Mouse (Mus musculus) liver, postnatal 0 days (tissue): ENCODE measurements around the gene Pdcl2. TPM values are rescaled to one million over a fixed set of nuclear protein-coding genes. Genes with fewer than 3 reads are reported as not detected.
A peak's percentile ranks its signal among the peaks of the same experiment; 100 is the strongest.

Source experiments
- ATAC-seq: fragments of 200-750 bp; cut with Nextera tagmentation; 2 replicates; pipeline ENCODE4 v1.8.0; 2017; ENCODE audit warnings: mild to moderate bottlenecking, moderate library complexity
- DNase-seq: peaks from one replicate; pipeline ENCODE4 v3.0.0-alpha.2; 2016
- H3K27ac ChIP-seq: fragments of 300-500 bp; sonication (generic); 2 replicates; pipeline ENCODE4 v1.5.1; 2014; ENCODE audit warnings: antibody characterized with exemption, moderate library complexity, mild to moderate bottlenecking, low read depth
- H3K27me3 ChIP-seq: fragments of 300-500 bp; sonication (generic); 2 replicates; pipeline ENCODE4 v1.6.1; 2014; ENCODE audit warnings: low read length, control low read depth, mixed read lengths; ENCODE audit not compliant: insufficient read depth
- H3K36me3 ChIP-seq: fragments of 300-500 bp; sonication (generic); replicated peaks from 2 replicates; pipeline ENCODE4 v1.6.1; 2014; ENCODE audit warnings: mild to moderate bottlenecking, control low read depth, low read length, moderate library complexity, mixed read lengths; ENCODE audit not compliant: insufficient read depth
- H3K4me1 ChIP-seq: fragments of 300-500 bp; sonication (generic); 2 replicates; pipeline ENCODE4 v1.6.1; 2014; ENCODE audit warnings: antibody characterized with exemption, mild to moderate bottlenecking, control low read depth; ENCODE audit not compliant: insufficient read depth
- H3K4me2 ChIP-seq: fragments of 300-500 bp; sonication (generic); 2 replicates; pipeline ENCODE4 v1.6.1; 2014; ENCODE audit warnings: low read depth, mild to moderate bottlenecking, low read length, moderate library complexity, mixed read lengths
- H3K4me3 ChIP-seq: fragments of 300-500 bp; sonication (generic); 2 replicates; pipeline ENCODE4 v1.5.1; 2014; ENCODE audit warnings: low read depth, low read length
- H3K9ac ChIP-seq: fragments of 300-500 bp; sonication (generic); replicated peaks from 2 replicates; pipeline ENCODE4 v1.6.1; 2014; ENCODE audit warnings: mild to moderate bottlenecking, moderate library complexity
- H3K9me3 ChIP-seq: fragments of 300-500 bp; sonication (generic); 2 replicates; pipeline ENCODE4 v1.6.1; 2016; ENCODE audit warnings: mild to moderate bottlenecking, control low read depth, low read length, mixed read lengths
- CTCF ChIP-seq: sonication (generic); IDR thresholded peaks from 2 replicates; pipeline ENCODE4 v1.5.1; 2016; ENCODE audit warnings: antibody characterized with exemption, low read depth
- EP300 ChIP-seq: IDR thresholded peaks from 2 replicates; pipeline ENCODE4 v1.6.1; 2016; ENCODE audit warnings: antibody characterized with exemption, low read depth, mild to moderate bottlenecking
- WGBS: fragments of 180-500 bp; shearing (Covaris S2); extraction: QIAGEN DNeasy Blood & Tissue Kit; methylation state at CpG from one replicate; pipeline ENCODE4 v1.1.7; 2014; ENCODE audit not compliant: insufficient replicate concordance; 5-methylcytosine and 5-hydroxymethylcytosine counted together
- polyA plus RNA-seq: library from polyadenylated mRNA; unstranded; fragments of >200 nt; fragmentation: Nextera tagmentation; extraction: Ambion mirVana; gene quantifications from 2 replicates; pipeline ENCODE4 v1.2.1, GENCODE M21; 2015

Pdcl2 gene
- polyA plus RNA-seq, 1 experiment from 2014 or later = not detected

- no peak for TF ChIP-seq EP300
- TF ChIP-seq CTCF = peak; percentile 16; the same call in 1 of the 2 replicates
- Histone ChIP-seq H3K4me1 (no peaks in the 10 kb centered on the region), H3K4me3 (no peak overlapping the region), H3K27ac (no peak overlapping the region), H3K4me2 (no peak overlapping the region), H3K9ac (no peak overlapping the region), H3K9me3 (no peaks in the 10 kb centered on the region), H3K27me3 (peaks cover 20% of the 10 kb centered on the region), H3K36me3 (no peaks in the 10 kb centered on the region)
- 68% methylated on average over 1 of the region's 1 CpGs for WGBS
- no peak for ATAC-seq
- DNase-seq = no peak
Observed at GRCm38 (mm10) chr5:76360057-76360456, 29.1 kb upstream of the Pdcl2 start.

- 62% methylated on average over 7 of the region's 7 CpGs for WGBS
- H3K4me2 ChIP-seq = no peak overlapping the region
- no peak overlapping the region for H3K9ac ChIP-seq
- no peaks in the 10 kb centered on the region for H3K36me3 ChIP-seq
- H3K4me1 ChIP-seq = no peaks in the 10 kb centered on the region
- no peak overlapping the region for H3K4me3 ChIP-seq
- no peaks in the 10 kb centered on the region for H3K27me3 ChIP-seq
- DNase-seq (no peak), ATAC-seq (no peak)
- TF ChIP-seq CTCF = 0 out of 2 replicates have a peak, but pooled peaks have one; percentile 2
- TF ChIP-seq EP300 = no peak
- no peak overlapping the region for H3K27ac ChIP-seq
- no peaks in the 10 kb centered on the region for H3K9me3 ChIP-seq
Observed at GRCm38 (mm10) chr5:76351953-76352611, 21.1 kb upstream of the Pdcl2 start.

- 67% methylated on average over 5 of the region's 5 CpGs for WGBS
- TF ChIP-seq EP300 = no peak
- TF ChIP-seq CTCF = no peak
- ATAC-seq = no peak
- Histone ChIP-seq H3K27ac (no peak overlapping the region), H3K4me3 (no peak overlapping the region), H3K36me3 (no peaks in the 10 kb centered on the region), H3K27me3 (no peaks in the 10 kb centered on the region), H3K4me2 (no peak overlapping the region), H3K9ac (no peak overlapping the region), H3K4me1 (no peaks in the 10 kb centered on the region), H3K9me3 (no peaks in the 10 kb centered on the region)
- DNase-seq = no peak
Observed at GRCm38 (mm10) chr5:76351537-76351936, 20.6 kb upstream of the Pdcl2 start.

GRCm38 (mm10) chr5:76346137-76346536 lies 15.2 kb upstream of the Pdcl2 start:
- ATAC-seq = no peak
- WGBS = 56% methylated on average over 2 of the region's 2 CpGs
- no peak overlapping the region for H3K4me2 ChIP-seq
- H3K4me1 ChIP-seq = no peaks in the 10 kb centered on the region
- no peak overlapping the region for H3K9ac ChIP-seq
- H3K9me3 ChIP-seq = no peaks in the 10 kb centered on the region
- no peak overlapping the region for H3K27ac ChIP-seq
- no peak for DNase-seq
- H3K36me3 ChIP-seq = no peaks in the 10 kb centered on the region
- H3K27me3 ChIP-seq = no peaks in the 10 kb centered on the region
- no peak overlapping the region for H3K4me3 ChIP-seq
- TF ChIP-seq CTCF (no peak), EP300 (no peak)

- Histone ChIP-seq H3K27me3 (no peaks in the 10 kb centered on the region), H3K4me3 (no peak overlapping the region), H3K9ac (no peak overlapping the region), H3K9me3 (no peaks in the 10 kb centered on the region), H3K4me2 (no peak overlapping the region), H3K36me3 (no peaks in the 10 kb centered on the region), H3K4me1 (no peaks in the 10 kb centered on the region), H3K27ac (no peak overlapping the region)
- 60% methylated on average over 2 of the region's 2 CpGs for whole genome bisulfite sequencing
- TF ChIP-seq CTCF (no peak), EP300 (no peak)
- ATAC-seq = no peak
- DNase-seq = no peak
Observed at GRCm38 (mm10) chr5:76340931-76341330, 10.0 kb upstream of the Pdcl2 start.

GRCm38 (mm10) chr5:76337100-76337499 lies 6.1 kb upstream of the Pdcl2 start:
- Histone ChIP-seq H3K36me3 (no peaks in the 10 kb centered on the region), H3K9me3 (no peaks in the 10 kb centered on the region), H3K27me3 (no peaks in the 10 kb centered on the region), H3K4me2 (no peak overlapping the region), H3K4me3 (no peak overlapping the region), H3K9ac (no peak overlapping the region), H3K4me1 (no peaks in the 10 kb centered on the region), H3K27ac (no peak overlapping the region)
- no peak for DNase-seq
- no peak for TF ChIP-seq CTCF
- TF ChIP-seq EP300 = no peak
- WGBS = 43% methylated on average over 8 of the region's 8 CpGs
- ATAC-seq = no peak
